Mouse (Mus musculus): ENCODE data around the gene Clec12b. TPM values are rescaled to one million over a fixed set of nuclear protein-coding genes. Genes with fewer than 3 reads are reported as not detected.

Clec12b gene
- polyA plus RNA-seq (2015; fragmentation: Nextera tagmentation; extraction: Ambion mirVana) = 0.15 and 0.46 TPM in 2 replicates

DNA sequence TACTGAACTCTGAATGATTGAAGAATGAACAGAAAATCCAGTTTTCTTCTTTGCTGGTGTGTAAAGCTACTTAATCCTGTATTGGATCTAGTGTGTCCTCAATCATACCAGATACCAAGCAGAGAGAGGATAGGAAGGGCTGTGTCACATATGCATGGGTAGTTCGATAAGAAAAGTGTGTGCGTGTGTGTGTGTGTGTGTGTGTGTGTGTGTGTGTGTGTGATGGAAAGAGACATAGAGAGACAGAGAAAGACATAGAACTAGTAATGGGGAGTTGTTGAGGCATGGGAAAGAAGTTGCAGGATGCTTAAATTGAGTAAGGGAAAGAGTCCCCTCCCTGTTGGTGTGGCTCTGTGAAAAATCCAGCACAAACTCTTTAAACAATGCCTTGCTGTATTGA, at the start of gene Clec12b:
Gene Clec12b (minus strand): TSS at position 101 of the 400 bp plus-strand sequence.
- DNase-seq (ENCODE audit: low spot score) = no peak

- DNase-seq (ENCODE audit: low spot score) = no peak
These were observed 48.6 kb upstream of the Clec12b start for GRCm38 (mm10) chr6:129434239-129434638.

- no peak for DNase-seq (ENCODE audit: low spot score)
These were observed 41.6 kb upstream of the Clec12b start for GRCm38 (mm10) chr6:129427281-129427680.

GRCm38 (mm10) chr6:129425812-129426211, 40.1 kb upstream of the Clec12b start:
- DNase-seq (ENCODE audit: low spot score) = no peak

GRCm38 (mm10) chr6:129425217-129425616, 39.5 kb upstream of the Clec12b start:
- DNase-seq (ENCODE audit: low spot score) = no peak

DNA sequence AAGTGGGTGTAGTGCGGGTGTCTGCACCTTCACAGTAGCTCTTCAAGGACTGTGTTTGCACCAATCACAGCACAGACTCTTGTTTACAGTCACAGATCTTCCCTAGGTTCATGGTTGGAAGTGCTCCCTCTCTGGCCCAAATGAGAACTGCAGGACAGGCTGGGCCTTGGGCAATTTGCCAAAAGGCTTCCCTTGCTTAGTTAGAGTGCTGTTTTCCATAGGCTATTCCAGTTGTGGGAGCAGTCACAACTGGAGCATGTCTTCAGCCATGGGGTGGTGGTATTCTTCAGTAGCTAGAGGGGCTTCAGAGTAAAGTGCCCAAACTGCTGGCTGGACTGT, 38.0 kb upstream of the Clec12b start:
- DNase-seq (ENCODE audit: low spot score) = peak; percentile 69

- DNase-seq (ENCODE audit: low spot score) = no peak
These were observed 37.5 kb upstream of the Clec12b start for GRCm38 (mm10) chr6:129423040-129423733.

DNA sequence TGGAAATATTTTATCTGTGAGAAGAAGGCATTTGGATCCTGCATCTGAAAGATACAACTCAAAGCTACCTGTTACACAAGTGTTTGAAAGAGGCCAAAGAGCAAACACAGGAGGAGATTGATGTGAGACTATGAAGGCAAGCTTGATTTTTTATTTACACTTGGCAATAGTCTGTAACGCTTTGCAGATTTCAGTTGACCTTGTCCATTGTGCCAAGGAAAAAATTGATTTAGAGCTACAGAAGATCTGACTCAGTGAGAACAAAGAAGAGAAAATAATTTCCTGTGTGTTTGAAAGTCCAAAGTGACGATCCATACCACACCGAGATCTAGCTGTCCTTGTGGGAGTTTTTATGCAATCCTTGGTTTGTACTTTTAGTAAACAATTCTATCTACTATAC, 36.6 kb upstream of the Clec12b start:
- no peak for DNase-seq (ENCODE audit: low spot score)

DNA sequence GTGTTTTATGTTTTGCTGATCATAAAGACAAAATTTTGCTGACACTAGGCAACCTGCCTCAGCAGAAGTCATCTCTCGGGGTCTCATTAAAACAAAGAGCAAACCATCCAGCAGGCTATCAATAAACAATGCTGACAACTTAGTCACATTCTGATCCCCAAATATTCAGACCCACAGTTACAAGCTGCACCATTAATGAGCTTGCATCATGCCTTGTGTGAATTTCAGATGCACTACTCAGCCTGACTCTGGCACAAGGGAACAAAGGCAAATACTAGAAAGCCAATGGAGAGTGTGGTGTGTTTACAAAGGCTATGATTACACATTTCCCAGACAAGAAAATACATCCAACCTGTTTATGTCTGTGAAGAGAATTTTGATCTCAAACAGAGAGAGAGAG, 28.5 kb upstream of the Clec12b start:
- DNase-seq (ENCODE audit: low spot score) = no peak

DNA sequence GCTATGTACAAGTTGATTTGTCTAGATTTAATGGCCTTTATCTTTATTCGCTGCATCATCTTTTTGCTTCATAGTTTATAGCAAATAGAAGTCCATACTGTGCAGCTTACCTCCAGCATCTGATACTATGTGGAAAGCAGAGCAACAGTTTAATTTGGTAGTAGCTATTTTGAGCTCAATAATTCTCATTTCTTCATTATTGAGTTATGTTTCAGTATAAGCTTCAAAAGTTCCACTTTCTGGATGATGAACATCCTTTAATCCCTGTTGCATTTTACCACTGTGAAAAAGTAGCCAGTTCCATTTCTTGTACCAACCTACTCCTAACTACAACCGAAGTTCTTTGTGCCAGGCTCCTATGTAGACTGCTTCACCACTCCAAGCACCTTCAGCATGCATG, 22.9 kb upstream of the Clec12b start, which contains the start of gene Clec9a:
Gene Clec9a (plus strand): TSS at position 301 of the 400 bp plus-strand sequence.
- DNase-seq (ENCODE audit: low spot score) = no peak

GRCm38 (mm10) chr6:129407324-129407723, 21.6 kb upstream of the Clec12b start:
- DNase-seq (ENCODE audit: low spot score) = no peak

DNA sequence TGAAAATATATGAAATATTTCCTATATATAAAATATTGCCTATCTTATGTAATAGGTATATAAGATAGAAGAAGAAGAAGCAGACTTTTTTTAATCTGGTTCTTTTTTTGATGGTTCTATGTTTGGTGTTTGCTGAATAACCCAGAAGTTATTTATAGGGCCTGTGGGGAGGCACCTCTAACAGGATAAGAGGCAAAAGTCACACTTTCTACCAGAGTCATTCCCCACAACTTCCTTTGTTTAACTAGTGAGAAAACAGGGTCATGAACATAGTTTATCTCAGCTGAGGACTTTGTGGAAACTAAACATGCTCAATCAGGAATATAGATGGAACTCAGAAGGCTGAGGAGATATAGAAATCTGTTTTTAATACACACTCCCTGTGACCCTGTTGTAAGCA, 20.3 kb upstream of the Clec12b start:
- no peak for DNase-seq (ENCODE audit: low spot score)

GRCm38 (mm10) chr6:129403391-129403790, 17.7 kb upstream of the Clec12b start:
- no peak for DNase-seq (ENCODE audit: low spot score)

DNA sequence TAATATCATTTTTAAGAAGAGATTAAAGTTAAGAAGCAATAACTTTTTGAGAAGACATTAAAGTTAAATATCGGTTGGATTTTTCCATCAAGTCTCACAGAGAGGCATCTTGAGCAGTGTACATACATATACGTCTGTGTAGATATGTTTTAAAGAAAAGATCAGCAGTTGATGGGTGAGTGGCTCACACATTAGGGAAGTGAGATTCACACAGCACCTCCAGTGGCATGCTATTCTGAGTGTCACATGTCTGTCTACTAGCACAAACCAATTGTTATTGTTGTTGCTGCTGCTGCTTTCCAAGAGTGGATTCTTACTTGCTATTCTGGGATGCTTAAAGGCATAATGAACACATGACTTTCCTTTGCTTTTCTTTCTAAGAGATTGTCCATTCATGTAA, 16.7 kb upstream of the Clec12b start:
- no peak for DNase-seq (ENCODE audit: low spot score)

DNA sequence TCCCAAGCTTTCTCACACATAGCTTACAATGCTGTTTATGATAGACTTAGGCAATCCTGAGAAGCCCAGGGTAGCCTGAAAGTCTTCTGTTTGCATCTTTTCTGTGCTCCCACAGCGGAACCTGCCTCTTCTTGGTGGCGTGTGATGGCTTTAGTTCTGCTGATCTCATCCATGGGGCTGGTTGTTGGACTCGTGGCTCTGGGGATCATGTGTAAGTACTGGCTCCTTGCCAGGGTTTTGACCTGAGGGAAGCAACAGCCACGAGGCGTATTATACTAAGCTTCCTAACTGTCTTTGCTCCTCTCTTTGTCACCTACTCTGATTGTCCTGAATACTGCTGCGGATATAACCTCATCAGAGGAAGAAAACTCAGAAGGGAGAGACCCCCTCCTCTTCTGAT, 14.3 kb upstream of the Clec12b start:
- DNase-seq (ENCODE audit: low spot score) = no peak

GRCm38 (mm10) chr6:129396997-129397396, 11.3 kb upstream of the Clec12b start, which contains the start of gene Clec1b:
Clec1b (plus strand) TSS chr6:129397297.
- no peak for DNase-seq (ENCODE audit: low spot score)

DNA sequence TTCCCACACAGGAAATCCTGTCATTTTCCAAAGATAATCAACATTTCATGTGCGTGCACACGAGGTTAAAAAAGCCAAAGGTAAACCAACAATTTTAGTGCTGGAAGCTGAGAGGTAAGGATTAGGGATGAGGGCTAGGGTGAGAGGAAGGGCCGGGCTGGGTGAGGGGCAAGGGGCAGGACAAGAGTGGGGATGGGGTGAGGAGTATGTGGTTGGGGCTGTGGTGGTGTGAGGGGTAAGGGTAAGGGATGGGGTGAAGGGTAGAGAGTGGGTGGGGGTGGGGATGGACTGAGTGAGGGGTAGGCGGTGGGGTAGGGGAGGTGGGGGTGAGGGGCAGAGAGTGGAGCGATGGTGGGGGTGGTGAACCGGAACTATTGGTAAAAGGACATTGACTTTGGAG, 8.1 kb upstream of the Clec12b start:
- DNase-seq (ENCODE audit: low spot score) = no peak

DNA sequence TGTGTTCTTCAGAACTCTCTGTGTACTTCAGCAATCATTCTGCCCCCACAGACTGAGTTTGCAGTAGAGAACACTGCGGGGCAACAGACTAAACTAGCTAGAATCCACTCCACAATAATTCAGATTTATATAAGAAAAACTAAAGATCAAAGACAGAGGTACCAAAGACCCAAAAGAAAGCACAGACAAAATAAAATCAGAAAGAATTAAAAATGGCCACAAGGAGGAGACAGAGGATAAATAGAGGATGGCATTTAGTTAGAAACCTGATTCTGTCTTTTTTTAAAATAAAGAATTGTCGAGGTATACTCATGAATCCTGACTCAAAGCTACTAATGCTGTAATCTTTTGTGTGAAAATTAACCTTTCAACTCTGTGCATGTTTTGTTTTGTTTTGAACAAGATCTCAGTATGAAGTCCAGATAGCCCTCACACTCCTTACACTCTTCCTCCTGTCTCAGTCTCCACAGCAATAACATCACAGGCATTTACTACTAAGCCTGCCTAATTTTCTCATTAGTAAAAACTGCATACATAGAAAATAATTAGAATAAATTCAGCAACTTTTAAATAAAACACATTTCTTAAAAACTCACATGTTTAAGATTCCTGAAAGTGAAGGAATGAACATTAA, 7.5 kb upstream of the Clec12b start:
- peak; percentile 21 for DNase-seq (ENCODE audit: low spot score)

DNA sequence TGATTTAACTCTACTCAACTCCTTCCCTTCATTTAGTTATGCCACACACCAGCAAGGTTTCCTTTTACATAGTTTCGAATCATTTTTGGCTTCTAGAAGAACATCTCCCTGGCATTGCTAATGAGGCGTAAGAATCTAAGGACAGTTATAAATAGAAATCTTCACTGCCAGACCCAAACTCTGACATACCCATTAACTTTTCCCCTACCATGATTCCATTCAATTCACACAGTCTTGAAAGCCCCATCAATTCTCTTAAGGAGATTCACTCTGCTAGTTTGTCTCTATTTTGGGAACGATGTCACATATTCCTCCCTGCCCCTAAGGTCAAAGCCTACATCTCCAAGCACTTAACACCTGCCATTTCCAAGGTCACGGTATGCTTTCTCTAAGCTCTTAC, 674 bp downstream of the Clec12b start:
- no peak for DNase-seq (ENCODE audit: low spot score)

GRCm38 (mm10) chr6:129383466-129383865, 2.2 kb downstream of the Clec12b start:
- DNase-seq (ENCODE audit: low spot score) = no peak

DNA sequence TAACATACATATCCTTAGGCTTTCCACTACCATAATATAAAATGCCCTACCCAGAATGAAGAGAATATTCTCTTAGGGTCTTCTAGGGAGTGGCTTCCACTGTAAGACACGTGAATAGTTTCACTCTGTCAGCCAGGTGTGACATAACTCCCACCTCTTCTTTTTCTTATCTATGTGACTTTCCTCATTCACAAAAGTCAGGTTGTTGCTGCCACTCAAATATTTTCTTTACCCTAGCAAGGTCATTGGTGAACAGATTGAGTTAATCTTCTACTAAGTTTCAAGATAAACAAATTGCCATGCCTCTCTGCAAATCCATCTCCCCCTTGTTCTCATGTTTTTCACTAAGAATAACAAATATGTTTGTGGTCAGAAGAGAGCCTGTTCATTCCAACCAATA, 3.9 kb downstream of the Clec12b start:
- no peak for DNase-seq (ENCODE audit: low spot score)

DNA sequence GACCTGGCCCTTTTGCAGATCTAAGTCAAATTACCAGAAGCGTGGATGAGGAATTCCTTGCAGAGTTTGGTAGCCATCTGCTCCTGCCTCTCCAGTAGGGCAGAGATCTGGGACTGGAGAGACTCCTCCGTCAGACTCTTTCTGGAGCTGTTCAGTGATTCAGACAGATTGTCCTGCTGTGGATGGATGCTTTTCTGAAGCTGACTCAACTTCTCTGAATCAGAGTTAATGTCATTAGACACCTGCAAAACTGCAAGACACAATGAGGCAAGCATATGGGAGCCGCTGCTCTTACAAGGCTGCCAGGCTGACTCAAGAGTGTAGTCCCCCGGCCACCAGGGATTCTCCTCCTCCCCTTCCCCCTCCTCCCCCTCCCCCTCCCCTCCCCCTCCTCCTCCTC, 5.2 kb downstream of the Clec12b start:
- DNase-seq (ENCODE audit: low spot score) = no peak

GRCm38 (mm10) chr6:129374937-129375471, 10.7 kb downstream of the Clec12b start:
- DNase-seq (ENCODE audit: low spot score) = no peak
